Mouse (Mus musculus): ENCODE measurements around the gene Ighmbp2. TPM values are rescaled to one million over a fixed set of nuclear protein-coding genes. Genes with fewer than 3 reads are reported as not detected.

Ighmbp2 gene
- polyA plus RNA-seq (2012; rRNA removed), result 1.5 and 1.7 TPM in 2 replicates

GRCm38 (mm10) chr19:3282572-3283467 is at the start of gene Ighmbp2, which contains the start of gene Mrpl21:
Gene Ighmbp2 (minus strand): TSS chr19:3283017.
Gene Mrpl21 (plus strand): TSS chr19:3282901.

GRCm38 (mm10) chr19:3322261-3322969 is 39.6 kb upstream of the Ighmbp2 start, which contains the start of gene Cpt1a:
Gene Cpt1a (plus strand): TSS chr19:3322334.

Other genes with a start within 250 kb of the Ighmbp2 start
- gene Mrpl21, start 116 bp downstream of the Ighmbp2 start, polyA plus RNA-seq (2012; rRNA removed), result 26.6 and 27.0 TPM in 2 replicates
- 38.0 and 40.9 TPM in 2 replicates for gene Cpt1a, start 39.3 kb upstream of the Ighmbp2 start, polyA plus RNA-seq (2012; rRNA removed)
- gene Tesmin, start 105.8 kb upstream of the Ighmbp2 start, polyA plus RNA-seq (2012; rRNA removed), result 0.19 and 0.22 TPM in 2 replicates
- 0.06 and 0.14 TPM in 2 replicates for gene Gal, start 131.5 kb upstream of the Ighmbp2 start, polyA plus RNA-seq (2012; rRNA removed)